In genomic region chr11:117780199-117780515, GRCm38 (mm10) we compare ENCODE assay signal across 8 mouse cellular contexts. TPM values are rescaled to one million over a fixed set of nuclear protein-coding genes. Genes with fewer than 3 reads are reported as not detected.
DNase-seq lines count a peak whose midpoint lies in the region; ATAC-seq and TF ChIP-seq lines count a peak whose summit lies in the region.

No protein-coding gene starts in this region.

- no peaks in the 10 kb centered on the region for H3K36me3 ChIP-seq in lung, postnatal 0 days (ENCODE audit: insufficient read depth, low read length)
- H3K36me3 ChIP-seq in limb, embryonic 13.5 days, result peaks cover 19% of the 10 kb centered on the region
- H3K36me3 ChIP-seq in stomach, embryonic 14.5 days (ENCODE audit: control insufficient read depth, insufficient read depth, low read length), result no peaks in the 10 kb centered on the region

- no peak for ATAC-seq in lung, postnatal 0 days
- peak; percentile 1; the same call in 1 of the 2 replicates for ATAC-seq in erythroblast, adult 5-6 weeks (replicated peaks; ENCODE audit: low FRiP score, poor library complexity, severe bottlenecking)
- 0 out of 2 replicates have a peak, but pooled peaks have one; percentile 13 for ATAC-seq in limb, embryonic 13.5 days (ENCODE audit: low FRiP score, low read depth)
- ATAC-seq in stomach, embryonic 14.5 days (ENCODE audit: insufficient number of reproducible peaks, insufficient read depth, low FRiP score, low read depth), result no peak; the same call in 1 of the 2 replicates

- no peaks in the 10 kb centered on the region for H3K27me3 ChIP-seq in lung, postnatal 0 days (replicated peaks; ENCODE audit: insufficient read depth, low read length)
- peaks cover 28% of the 10 kb centered on the region for H3K27me3 ChIP-seq in limb, embryonic 13.5 days
- H3K27me3 ChIP-seq in stomach, embryonic 14.5 days (ENCODE audit: control insufficient read depth, insufficient read depth, low read length), result no peaks in the 10 kb centered on the region

- peak overlapping the region; percentile 87 for H3K4me2 ChIP-seq in lung, postnatal 0 days (replicated peaks; ENCODE audit: low read depth, low read length)
- peak overlapping the region; percentile 98 for H3K4me2 ChIP-seq in limb, embryonic 13.5 days (replicated peaks)
- H3K4me2 ChIP-seq in stomach, embryonic 14.5 days (replicated peaks; ENCODE audit: low read depth, low read length), result peak overlapping the region; percentile 88

- no peak for TF ChIP-seq CTCF in lung, postnatal 0 days (IDR thresholded peaks at IDR 0.05)

- no peak for DNase-seq in lung, postnatal 0 days (ENCODE audit: low spot score)
- no peak for DNase-seq in lung, postnatal 25 days (ENCODE audit: low spot score)
- no peak for DNase-seq in gastrocnemius, adult 18-20 months (ENCODE audit: low spot score)
- DNase-seq in adrenal gland, adult 8-10 months, result no peak
- no peak for DNase-seq in gastrocnemius, postnatal 36 days

- intact Hi-C loops in gastrocnemius, postnatal 36 days (cut with DNase I), result no loop called here

- WGBS in lung, postnatal 0 days, result under 1% methylated on average over 17 of the region's 17 CpGs
- under 1% methylated on average over 17 of the region's 17 CpGs for WGBS in limb, embryonic 13.5 days
- 1% methylated on average over 17 of the region's 17 CpGs for WGBS in stomach, embryonic 14.5 days

- peak overlapping the region; percentile 75 for H3K9ac ChIP-seq in lung, postnatal 0 days (replicated peaks; ENCODE audit: low read depth)
- H3K9ac ChIP-seq in limb, embryonic 13.5 days, result peak overlapping the region; percentile 75
- peak overlapping the region; percentile 56 for H3K9ac ChIP-seq in stomach, embryonic 14.5 days (replicated peaks; ENCODE audit: low read depth, low read length)

- peak overlapping the region; percentile 57 for H3K4me3 ChIP-seq in lung, postnatal 0 days (ENCODE audit: low read depth, low read length)
- H3K4me3 ChIP-seq in limb, embryonic 13.5 days, result peak overlapping the region; percentile 58
- H3K4me3 ChIP-seq in stomach, embryonic 14.5 days (ENCODE audit: low read depth, low read length), result peak overlapping the region; percentile 44

- no peak for TF ChIP-seq EP300 in lung, postnatal 0 days (IDR thresholded peaks at IDR 0.05)

- peaks cover 30% of the 10 kb centered on the region; the same call in 1 of the 2 replicates for H3K4me1 ChIP-seq in lung, postnatal 0 days (ENCODE audit: insufficient read depth, low read depth, low read length)
- H3K4me1 ChIP-seq in limb, embryonic 13.5 days, result peaks cover 48% of the 10 kb centered on the region
- H3K4me1 ChIP-seq in stomach, embryonic 14.5 days (ENCODE audit: control insufficient read depth, insufficient read depth, low read length), result peaks cover 44% of the 10 kb centered on the region

- H3K27ac ChIP-seq in lung, postnatal 0 days (ENCODE audit: low read length), result peak overlapping the region; percentile 98
- peak overlapping the region; percentile 78 for H3K27ac ChIP-seq in limb, embryonic 13.5 days
- peak overlapping the region; percentile 94 for H3K27ac ChIP-seq in stomach, embryonic 14.5 days (ENCODE audit: low read length)

- H3K9me3 ChIP-seq in lung, postnatal 0 days (ENCODE audit: low read length), result no peaks in the 10 kb centered on the region
- no peaks in the 10 kb centered on the region for H3K9me3 ChIP-seq in limb, embryonic 13.5 days
- H3K9me3 ChIP-seq in stomach, embryonic 14.5 days (ENCODE audit: control insufficient read depth, low read depth, low read length), result no peaks in the 10 kb centered on the region

RNA-seq across cellular contexts. Expression of gene Tmc8, which starts 1.7 kb away (rescaled TPM):
- 5.5 and 6.5 TPM in 2 replicates for polyA plus RNA-seq in lung, postnatal 0 days (2015; fragmentation: Nextera tagmentation; extraction: Ambion mirVana)
- total RNA-seq in erythroblast, adult 5-6 weeks (2015; ENCODE audit: low replicate concordance), result 19.8 and 30.7 TPM in 2 replicates
- 30.9 and 33.7 TPM in 2 replicates for total RNA-seq in erythroblast, adult 5-6 weeks (2017; ENCODE audit: low replicate concordance)
- 0.81 and 1.4 TPM in 2 replicates for polyA plus RNA-seq in limb, embryonic 13.5 days (2015; fragmentation: Nextera tagmentation; extraction: Ambion mirVana)
- polyA plus RNA-seq in stomach, embryonic 14.5 days (2014; fragmentation: Nextera tagmentation; extraction: Ambion mirVana), result 1.7 and 3.1 TPM in 2 replicates
- under 1 TPM; 0.64 to 0.78 TPM for total RNA-seq in gastrocnemius, adult 18-20 months (2021)
- 1 to 10 TPM; 1.5 to 3.3 (median 3.0) TPM for total RNA-seq in adrenal gland, adult 8-10 months (2022)
- 1 to 10 TPM; 1.2 to 1.7 TPM for total RNA-seq in gastrocnemius, postnatal 36 days (2021)

RNA-seq across cellular contexts. Expression of gene Tmc6, which starts 1.8 kb away (rescaled TPM):
- polyA plus RNA-seq in lung, postnatal 0 days (2015; fragmentation: Nextera tagmentation; extraction: Ambion mirVana), result 26.2 and 34.8 TPM in 2 replicates
- 199 and 257 TPM in 2 replicates for total RNA-seq in erythroblast, adult 5-6 weeks (2015; ENCODE audit: low replicate concordance)
- total RNA-seq in erythroblast, adult 5-6 weeks (2017; ENCODE audit: low replicate concordance), result 83.1 and 204 TPM in 2 replicates
- polyA plus RNA-seq in limb, embryonic 13.5 days (2015; fragmentation: Nextera tagmentation; extraction: Ambion mirVana), result 19.0 and 23.9 TPM in 2 replicates
- 23.0 and 24.3 TPM in 2 replicates for polyA plus RNA-seq in stomach, embryonic 14.5 days (2014; fragmentation: Nextera tagmentation; extraction: Ambion mirVana)
- 1 to 10 TPM; 2.5 to 4.9 TPM for total RNA-seq in gastrocnemius, adult 18-20 months (2021)
- 10 to 100 TPM; 28.2 to 50.0 (median 40.7) TPM for total RNA-seq in adrenal gland, adult 8-10 months (2022)
- total RNA-seq in gastrocnemius, postnatal 36 days (2021), result 1 to 10 TPM; 5.8 to 5.9 TPM

RNA-seq across cellular contexts. Expression of gene 6030468B19Rik, which starts 17.3 kb away (rescaled TPM):
- not detected in 2 replicates for polyA plus RNA-seq in lung, postnatal 0 days (2015; fragmentation: Nextera tagmentation; extraction: Ambion mirVana)
- total RNA-seq in erythroblast, adult 5-6 weeks (2015; ENCODE audit: low replicate concordance), result 12.7 and 28.6 TPM in 2 replicates
- 10.6 and 16.1 TPM in 2 replicates for total RNA-seq in erythroblast, adult 5-6 weeks (2017; ENCODE audit: low replicate concordance)
- 0.41 and 0.60 TPM in 2 replicates for polyA plus RNA-seq in limb, embryonic 13.5 days (2015; fragmentation: Nextera tagmentation; extraction: Ambion mirVana)
- 0.23 TPM in 1 of 2 replicates, not detected in the other for polyA plus RNA-seq in stomach, embryonic 14.5 days (2014; fragmentation: Nextera tagmentation; extraction: Ambion mirVana)
- total RNA-seq in gastrocnemius, adult 18-20 months (2021), result not detected
- total RNA-seq in adrenal gland, adult 8-10 months (2022), result not detected
- not detected for total RNA-seq in gastrocnemius, postnatal 36 days (2021)

RNA-seq across cellular contexts. Expression of gene Gm20708, which starts 29.3 kb away (rescaled TPM):
- polyA plus RNA-seq in lung, postnatal 0 days (2015; fragmentation: Nextera tagmentation; extraction: Ambion mirVana), result 0.27 TPM in 1 of 2 replicates, not detected in the other
- total RNA-seq in erythroblast, adult 5-6 weeks (2015; ENCODE audit: low replicate concordance), result 62.3 and 66.5 TPM in 2 replicates
- total RNA-seq in erythroblast, adult 5-6 weeks (2017; ENCODE audit: low replicate concordance), result 31.9 and 39.7 TPM in 2 replicates
- polyA plus RNA-seq in limb, embryonic 13.5 days (2015; fragmentation: Nextera tagmentation; extraction: Ambion mirVana), result 0.60 and 0.72 TPM in 2 replicates
- 1.1 TPM in 1 of 2 replicates, not detected in the other for polyA plus RNA-seq in stomach, embryonic 14.5 days (2014; fragmentation: Nextera tagmentation; extraction: Ambion mirVana)
- total RNA-seq in gastrocnemius, adult 18-20 months (2021), result under 1 TPM; 0.47 to 0.68 TPM
- total RNA-seq in adrenal gland, adult 8-10 months (2022), result 1 to 10 TPM in 2 of 4 experiments, under 1 TPM in 2; 0.59 to 3.4 (median 1.3) TPM
- total RNA-seq in gastrocnemius, postnatal 36 days (2021), result under 1 TPM; 0.57 to 0.89 TPM

RNA-seq across cellular contexts. Expression of gene Syngr2, which starts 29.3 kb away (rescaled TPM):
- polyA plus RNA-seq in lung, postnatal 0 days (2015; fragmentation: Nextera tagmentation; extraction: Ambion mirVana), result 96.0 and 108 TPM in 2 replicates
- 52.9 and 77.2 TPM in 2 replicates for total RNA-seq in erythroblast, adult 5-6 weeks (2015; ENCODE audit: low replicate concordance)
- total RNA-seq in erythroblast, adult 5-6 weeks (2017; ENCODE audit: low replicate concordance), result 32.5 and 46.5 TPM in 2 replicates
- polyA plus RNA-seq in limb, embryonic 13.5 days (2015; fragmentation: Nextera tagmentation; extraction: Ambion mirVana), result 38.4 and 39.5 TPM in 2 replicates
- polyA plus RNA-seq in stomach, embryonic 14.5 days (2014; fragmentation: Nextera tagmentation; extraction: Ambion mirVana), result 101 and 115 TPM in 2 replicates
- 100 to 1,000 TPM; 182 to 192 TPM for total RNA-seq in gastrocnemius, adult 18-20 months (2021)
- total RNA-seq in adrenal gland, adult 8-10 months (2022), result 100 to 1,000 TPM in 2 of 4 experiments, 10 to 100 TPM in 2; 86.0 to 110 (median 103) TPM
- total RNA-seq in gastrocnemius, postnatal 36 days (2021), result 100 to 1,000 TPM; 155 to 161 TPM

Comparison
In these comparisons a context has a peak if more than half of its experiments do, and no peak if none do; other contexts are left out.
1. ATAC-seq: peak in erythroblast, adult 5-6 weeks (single experiment) and limb, embryonic 13.5 days (single experiment); none in lung, postnatal 0 days (single experiment) and stomach, embryonic 14.5 days (single experiment).
2. RNA of gene Tmc8, which starts 1.7 kb away (total RNA-seq): 19.8 to 33.7 TPM in erythroblast, adult 5-6 weeks; 1.5 to 3.3 TPM in adrenal gland, adult 8-10 months, 1.2 to 1.7 TPM in gastrocnemius, postnatal 36 days and 0.64 to 0.78 TPM in gastrocnemius, adult 18-20 months; every median in the first group is over 4 times any median in the second.
3. RNA of gene Tmc6, which starts 1.8 kb away (total RNA-seq): 83.1 to 257 TPM in erythroblast, adult 5-6 weeks and 28.2 to 50.0 TPM in adrenal gland, adult 8-10 months; 5.8 to 5.9 TPM in gastrocnemius, postnatal 36 days and 2.5 to 4.9 TPM in gastrocnemius, adult 18-20 months; every median in the first group is over 4 times any median in the second.
4. RNA of gene 6030468B19Rik, which starts 17.3 kb away (total RNA-seq): 10.6 to 28.6 TPM in erythroblast, adult 5-6 weeks; not detected in gastrocnemius, adult 18-20 months, not detected in adrenal gland, adult 8-10 months and not detected in gastrocnemius, postnatal 36 days; every median in the first group is over 4 times any median in the second.
5. Peak in every context shown above with its lines, with median percentiles within 50 percentile points of each other: H3K27ac ChIP-seq, H3K4me2 ChIP-seq, H3K4me3 ChIP-seq and H3K9ac ChIP-seq.